In genomic region chr10:6900126-6900525, GRCm38 (mm10) we compare ENCODE assay signal across 33 mouse cellular contexts.
DNase-seq lines count a peak whose midpoint lies in the region; ATAC-seq and TF ChIP-seq lines count a peak whose summit lies in the region.
"Had no signal": no experiment of that assay in that cellular context is flagged by ENCODE, and none has a peak within 500 bp of the region (broad histone marks: within the 10 kb centered on the region; RNA-seq: fewer than 3 reads in every experiment).

No protein-coding gene starts in this region.

- no peak overlapping the region for H3K4me2 ChIP-seq in forebrain, embryonic 14.5 days (ENCODE audit: low read length)
- no peak overlapping the region for H3K4me2 ChIP-seq in forebrain, embryonic 12.5 days
- H3K4me2 ChIP-seq: embryonic facial prominence, embryonic 13.5 days; heart, embryonic 12.5 days; heart, embryonic 15.5 days; hindbrain, embryonic 13.5 days; intestine, embryonic 15.5 days had no signal

- ATAC-seq in forebrain, embryonic 14.5 days: no peak
- ATAC-seq in forebrain, embryonic 12.5 days (ENCODE audit: low FRiP score): no peak
- ATAC-seq in frontal cortex, adult (ENCODE audit: low TSS enrichment): peak; percentile 55
- ATAC-seq: hindbrain, embryonic 16.5 days; intestine, embryonic 15.5 days; Patski had no signal

- TF ChIP-seq POLR2A in olfactory bulb, adult 2 months (IDR thresholded peaks at IDR 0.05; ENCODE audit: insufficient read depth, low read depth, low read length): no peak

- TF ChIP-seq CTCF in olfactory bulb, adult 2 months (IDR thresholded peaks at IDR 0.05; ENCODE audit: insufficient read depth, low read depth, low read length): no peak

- 64% methylated on average over 4 of the region's 4 CpGs for WGBS in forebrain, embryonic 14.5 days
- 85% methylated on average over 4 of the region's 4 CpGs for WGBS in forebrain, embryonic 12.5 days
- WGBS in olfactory bulb, adult 2 months: 30% methylated on average over 4 of the region's 4 CpGs

- no peaks in the 10 kb centered on the region for H3K36me3 ChIP-seq in forebrain, embryonic 14.5 days (ENCODE audit: control insufficient read depth, insufficient read depth, low read length)
- no peaks in the 10 kb centered on the region for H3K36me3 ChIP-seq in forebrain, embryonic 12.5 days (replicated peaks)
- H3K36me3 ChIP-seq: embryonic facial prominence, embryonic 10.5 days; embryonic facial prominence, embryonic 13.5 days; G1E; heart, embryonic 12.5 days; heart, embryonic 15.5 days; hindbrain, embryonic 10.5 days; hindbrain, embryonic 13.5 days; intestine, embryonic 15.5 days had no signal

- no peak overlapping the region for H3K27ac ChIP-seq in forebrain, embryonic 14.5 days (ENCODE audit: low read depth, low read length)
- H3K27ac ChIP-seq in forebrain, embryonic 12.5 days: no peak overlapping the region
- H3K27ac ChIP-seq in olfactory bulb, adult 2 months (ENCODE audit: insufficient read depth, low read depth, low read length): peak overlapping the region; percentile 58
- H3K27ac ChIP-seq: embryonic facial prominence, embryonic 10.5 days; embryonic facial prominence, embryonic 13.5 days; heart, embryonic 15.5 days; hindbrain, embryonic 10.5 days; hindbrain, embryonic 13.5 days; intestine, embryonic 15.5 days had no signal

- H3K4me1 ChIP-seq in forebrain, embryonic 14.5 days (ENCODE audit: control insufficient read depth, insufficient read depth, low read length): no peaks in the 10 kb centered on the region
- no peaks in the 10 kb centered on the region for H3K4me1 ChIP-seq in forebrain, embryonic 12.5 days
- peaks cover 11% of the 10 kb centered on the region for H3K4me1 ChIP-seq in olfactory bulb, adult 2 months (ENCODE audit: control insufficient read depth, insufficient read depth, low read length)
- H3K4me1 ChIP-seq: embryonic facial prominence, embryonic 10.5 days; embryonic facial prominence, embryonic 13.5 days; heart, embryonic 12.5 days; heart, embryonic 15.5 days; hindbrain, embryonic 10.5 days; hindbrain, embryonic 13.5 days; intestine, embryonic 15.5 days had no signal

- no peaks in the 10 kb centered on the region for H3K27me3 ChIP-seq in forebrain, embryonic 14.5 days (replicated peaks; ENCODE audit: control insufficient read depth, insufficient read depth, low read length)
- no peaks in the 10 kb centered on the region for H3K27me3 ChIP-seq in forebrain, embryonic 12.5 days
- H3K27me3 ChIP-seq: CH12.LX; embryonic facial prominence, embryonic 13.5 days; heart, embryonic 12.5 days; heart, embryonic 15.5 days; hindbrain, embryonic 13.5 days; intestine, embryonic 15.5 days; Patski had no signal

- no peaks in the 10 kb centered on the region for H3K9me3 ChIP-seq in forebrain, embryonic 14.5 days (replicated peaks; ENCODE audit: control insufficient read depth, low read length)
- H3K9me3 ChIP-seq in forebrain, embryonic 12.5 days: no peaks in the 10 kb centered on the region
- H3K9me3 ChIP-seq: embryonic facial prominence, embryonic 10.5 days; embryonic facial prominence, embryonic 13.5 days; G1E; heart, embryonic 12.5 days; heart, embryonic 15.5 days; hindbrain, embryonic 10.5 days; hindbrain, embryonic 13.5 days; intestine, embryonic 15.5 days had no signal

- peak; percentile 29 for DNase-seq in forebrain, embryonic 14.5 days (ENCODE audit: low spot score)
- no peak for DNase-seq in frontal cortex, postnatal 36 days (ENCODE audit: low spot score in 2 of 2)
- DNase-seq in brain, adult 2 months (ENCODE audit: low read depth, low spot score): peak; percentile 82
- no peak for DNase-seq in adrenal gland, postnatal 4 days (ENCODE audit: low spot score in 2 of 2)
- DNase-seq: adrenal gland, adult 2 months; adrenal gland, postnatal 14 days; B cell, adult 2 months; cerebellum, adult 11 months; cerebellum, adult 8-10 months; cerebellum, postnatal 10 days; cerebellum, postnatal 36 days; embryo, embryonic 11 days; gastrocnemius, postnatal 25 days; heart, adult 18-20 months; heart, postnatal 10 days; heart, postnatal 36 days; kidney, adult 11 months; kidney, adult 8-10 months had no signal

- H3K4me3 ChIP-seq in forebrain, embryonic 14.5 days (ENCODE audit: low read depth, low read length): no peak overlapping the region
- no peak overlapping the region for H3K4me3 ChIP-seq in forebrain, embryonic 12.5 days (replicated peaks)
- H3K4me3 ChIP-seq in olfactory bulb, adult 2 months (ENCODE audit: insufficient read depth, low read depth, low read length): no peak overlapping the region
- H3K4me3 ChIP-seq: embryonic facial prominence, embryonic 10.5 days; embryonic facial prominence, embryonic 13.5 days; erythroblast, embryonic 14.5 days; heart, embryonic 12.5 days; heart, embryonic 15.5 days; hindbrain, embryonic 10.5 days; hindbrain, embryonic 13.5 days; intestine, embryonic 15.5 days had no signal

- H3K9ac ChIP-seq in forebrain, embryonic 14.5 days (ENCODE audit: low read length): no peak overlapping the region
- no peak overlapping the region for H3K9ac ChIP-seq in forebrain, embryonic 12.5 days
- H3K9ac ChIP-seq: embryonic facial prominence, embryonic 13.5 days; heart, embryonic 12.5 days; heart, embryonic 15.5 days; hindbrain, embryonic 13.5 days; intestine, embryonic 15.5 days had no signal

Comparison
In these comparisons a context has a peak if more than half of its experiments do, and no peak if none do; other contexts are left out.
1. DNase-seq: peak in forebrain, embryonic 14.5 days (single experiment) and brain, adult 2 months (single experiment); none in frontal cortex, postnatal 36 days (0 of 2) and adrenal gland, postnatal 4 days (0 of 2).